ENCODE assay signal across 14 mouse cellular contexts in the genomic region with DNA sequence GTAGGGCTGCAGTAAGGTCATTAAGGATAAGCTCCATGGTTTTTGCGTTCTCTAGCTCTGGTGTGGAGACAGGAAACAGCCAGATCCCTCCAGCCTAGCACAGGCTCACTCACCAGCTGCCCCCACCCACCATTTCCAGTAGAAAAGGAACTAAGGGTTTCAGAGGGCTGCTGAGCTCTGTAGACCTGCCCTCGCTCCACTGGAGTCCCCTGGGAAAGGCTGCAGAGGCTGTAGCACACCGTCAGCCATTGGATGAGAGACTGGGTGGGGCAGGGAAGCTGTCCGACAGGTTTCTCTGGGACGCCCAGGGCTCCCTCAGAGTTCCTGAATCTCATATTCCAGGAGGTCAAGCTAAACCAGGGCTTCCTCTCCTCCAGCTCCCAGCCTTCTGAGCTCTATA. TPM values are rescaled to one million over a fixed set of nuclear protein-coding genes. Genes with fewer than 3 reads are reported as not detected.
A peak's percentile ranks its signal among the peaks of the same experiment; 100 is the strongest.
DNase-seq lines count a peak whose midpoint lies in the region; ATAC-seq lines count a peak whose summit lies in the region.
"Had no signal": no experiment of that assay in that cellular context is flagged by ENCODE, and none has a peak within 500 bp of the region (broad histone marks: within the 10 kb centered on the region; RNA-seq: fewer than 3 reads in every experiment).

No protein-coding gene starts in this region.

- no peak overlapping the region for H3K9ac ChIP-seq in hindbrain, embryonic 11.5 days (ENCODE audit: low read depth, low read length)
- no peak overlapping the region for H3K9ac ChIP-seq in heart, embryonic 16.5 days (ENCODE audit: low read length)
- no peak overlapping the region for H3K9ac ChIP-seq in stomach, embryonic 14.5 days (replicated peaks; ENCODE audit: low read depth, low read length)
- no peak overlapping the region for H3K9ac ChIP-seq in hindbrain, embryonic 12.5 days
- H3K9ac ChIP-seq: hindbrain, embryonic 15.5 days had no signal

- H3K4me1 ChIP-seq in hindbrain, embryonic 10.5 days (replicated peaks) = peaks cover 50% of the 10 kb centered on the region
- H3K4me1 ChIP-seq in hindbrain, embryonic 11.5 days (replicated peaks; ENCODE audit: control insufficient read depth, insufficient read depth, low read length) = 0 out of 2 replicates have a peak, but pooled peaks cover 2% of the 10 kb centered on the region
- peaks cover 52% of the 10 kb centered on the region for H3K4me1 ChIP-seq in heart, embryonic 16.5 days (ENCODE audit: control insufficient read depth, insufficient read depth, low read length)
- peaks cover 48% of the 10 kb centered on the region for H3K4me1 ChIP-seq in stomach, embryonic 14.5 days (ENCODE audit: control insufficient read depth, insufficient read depth, low read length)
- peaks cover 33% of the 10 kb centered on the region for H3K4me1 ChIP-seq in hindbrain, embryonic 12.5 days

- 51% methylated on average over 5 of the region's 5 CpGs for WGBS in hindbrain, embryonic 10.5 days
- 48% methylated on average over 5 of the region's 5 CpGs for WGBS in hindbrain, embryonic 11.5 days
- 55% methylated on average over 5 of the region's 5 CpGs for WGBS in heart, embryonic 16.5 days
- 50% methylated on average over 5 of the region's 5 CpGs for WGBS in stomach, embryonic 14.5 days
- WGBS in hindbrain, embryonic 12.5 days = 51% methylated on average over 5 of the region's 5 CpGs

- ATAC-seq in hindbrain, embryonic 11.5 days (ENCODE audit: low FRiP score) = no peak
- no peak for ATAC-seq in heart, embryonic 16.5 days (replicated peaks; ENCODE audit: extremely low read depth, insufficient read depth, low FRiP score)
- ATAC-seq in stomach, embryonic 14.5 days (ENCODE audit: insufficient number of reproducible peaks, insufficient read depth, low FRiP score, low read depth) = peak; percentile 82
- ATAC-seq in hindbrain, embryonic 12.5 days (ENCODE audit: low FRiP score) = no peak
- ATAC-seq: CD4-positive, CD25-positive, alpha-beta regulatory T cell, adult 4 months had no signal

- no peaks in the 10 kb centered on the region for H3K9me3 ChIP-seq in hindbrain, embryonic 10.5 days
- no peaks in the 10 kb centered on the region for H3K9me3 ChIP-seq in hindbrain, embryonic 11.5 days (ENCODE audit: control insufficient read depth, low read length)
- no peaks in the 10 kb centered on the region for H3K9me3 ChIP-seq in heart, embryonic 16.5 days (replicated peaks; ENCODE audit: control insufficient read depth, low read length)
- H3K9me3 ChIP-seq in stomach, embryonic 14.5 days (ENCODE audit: control insufficient read depth, low read depth, low read length) = no peaks in the 10 kb centered on the region
- H3K9me3 ChIP-seq in hindbrain, embryonic 12.5 days (replicated peaks) = no peaks in the 10 kb centered on the region
- H3K9me3 ChIP-seq: hindbrain, embryonic 15.5 days had no signal

- no peak for DNase-seq in hindbrain, embryonic 10.5 days (ENCODE audit: low spot score)
- DNase-seq in hindbrain, embryonic 11.5 days (ENCODE audit: low spot score) = no peak
- DNase-seq in kidney, postnatal 36 days = peak; percentile 65 to 82
- no peak for DNase-seq in left cerebral cortex, adult 9 months (ENCODE audit: low spot score in 2 of 2)
- DNase-seq in urinary bladder, postnatal 10 days (ENCODE audit: low spot score) = no peak
- DNase-seq: adrenal gland, postnatal 25 days; cerebellum, postnatal 25 days had no signal

- H3K36me3 ChIP-seq in hindbrain, embryonic 10.5 days = peaks cover 40% of the 10 kb centered on the region
- H3K36me3 ChIP-seq in hindbrain, embryonic 11.5 days (ENCODE audit: control insufficient read depth, insufficient read depth, low read length) = no peaks in the 10 kb centered on the region; the same call in 1 of the 2 replicates
- peaks cover 40% of the 10 kb centered on the region for H3K36me3 ChIP-seq in heart, embryonic 16.5 days (ENCODE audit: control insufficient read depth, insufficient read depth)
- peaks cover 32% of the 10 kb centered on the region for H3K36me3 ChIP-seq in stomach, embryonic 14.5 days (ENCODE audit: control insufficient read depth, insufficient read depth, low read length)
- H3K36me3 ChIP-seq in hindbrain, embryonic 12.5 days = peaks cover 24% of the 10 kb centered on the region

- H3K27ac ChIP-seq in hindbrain, embryonic 10.5 days = peak overlapping the region; percentile 19; the same call in 1 of the 2 replicates
- no peak overlapping the region for H3K27ac ChIP-seq in hindbrain, embryonic 11.5 days (ENCODE audit: low read depth, low read length)
- peak overlapping the region; percentile 94 for H3K27ac ChIP-seq in heart, embryonic 16.5 days (ENCODE audit: low read length)
- H3K27ac ChIP-seq in stomach, embryonic 14.5 days (ENCODE audit: low read length) = peak overlapping the region; percentile 90
- no peak overlapping the region for H3K27ac ChIP-seq in hindbrain, embryonic 12.5 days
- H3K27ac ChIP-seq: hindbrain, embryonic 15.5 days had no signal

- H3K27me3 ChIP-seq in hindbrain, embryonic 10.5 days (ENCODE audit: insufficient read depth, poor library complexity, severe bottlenecking) = no peaks in the 10 kb centered on the region
- H3K27me3 ChIP-seq in hindbrain, embryonic 11.5 days (ENCODE audit: control insufficient read depth, insufficient read depth, low read length) = no peaks in the 10 kb centered on the region
- H3K27me3 ChIP-seq in heart, embryonic 16.5 days (ENCODE audit: control insufficient read depth, insufficient read depth, low read length) = no peaks in the 10 kb centered on the region
- no peaks in the 10 kb centered on the region for H3K27me3 ChIP-seq in stomach, embryonic 14.5 days (ENCODE audit: control insufficient read depth, insufficient read depth, low read length)
- no peaks in the 10 kb centered on the region for H3K27me3 ChIP-seq in hindbrain, embryonic 12.5 days
- H3K27me3 ChIP-seq: hindbrain, embryonic 15.5 days had no signal

- no peak overlapping the region for H3K4me2 ChIP-seq in hindbrain, embryonic 11.5 days (replicated peaks; ENCODE audit: low read depth, low read length)
- no peak overlapping the region for H3K4me2 ChIP-seq in heart, embryonic 16.5 days (ENCODE audit: low read depth, low read length)
- 0 out of 2 replicates have a peak overlapping the region, but pooled peaks have one; percentile 6 for H3K4me2 ChIP-seq in stomach, embryonic 14.5 days (replicated peaks; ENCODE audit: low read depth, low read length)
- H3K4me2 ChIP-seq in hindbrain, embryonic 12.5 days (replicated peaks) = no peak overlapping the region
- H3K4me2 ChIP-seq: hindbrain, embryonic 15.5 days; midbrain, embryonic 11.5 days had no signal

- H3K4me3 ChIP-seq in hindbrain, embryonic 10.5 days = no peak overlapping the region
- H3K4me3 ChIP-seq in hindbrain, embryonic 11.5 days (ENCODE audit: low read depth, low read length) = no peak overlapping the region
- no peak overlapping the region for H3K4me3 ChIP-seq in heart, embryonic 16.5 days (ENCODE audit: low read length)
- no peak overlapping the region for H3K4me3 ChIP-seq in stomach, embryonic 14.5 days (ENCODE audit: low read depth, low read length)
- H3K4me3 ChIP-seq in hindbrain, embryonic 12.5 days = no peak overlapping the region
- H3K4me3 ChIP-seq: hindbrain, embryonic 15.5 days had no signal

RNA-seq across cellular contexts. Expression of gene Jup, which starts 11.0 kb away (rescaled TPM):
- 45.0 and 53.6 TPM in 2 replicates for polyA plus RNA-seq in hindbrain, embryonic 10.5 days (2016; fragmentation: Nextera tagmentation; extraction: Ambion mirVana)
- 26.7 and 30.7 TPM in 2 replicates for polyA plus RNA-seq in hindbrain, embryonic 11.5 days (2014; fragmentation: Nextera tagmentation; extraction: Ambion mirVana)
- polyA plus RNA-seq in heart, embryonic 16.5 days (2015; fragmentation: Nextera tagmentation; extraction: Ambion mirVana) = 140 and 155 TPM in 2 replicates
- 131 and 139 TPM in 2 replicates for polyA plus RNA-seq in stomach, embryonic 14.5 days (2014; fragmentation: Nextera tagmentation; extraction: Ambion mirVana)
- polyA plus RNA-seq in hindbrain, embryonic 12.5 days (2016; fragmentation: Nextera tagmentation; extraction: Ambion mirVana) = 64.0 and 64.6 TPM in 2 replicates

RNA-seq across cellular contexts. Expression of gene P3h4, which starts 28.1 kb away (rescaled TPM):
- polyA plus RNA-seq in hindbrain, embryonic 10.5 days (2016; fragmentation: Nextera tagmentation; extraction: Ambion mirVana) = 27.0 and 27.8 TPM in 2 replicates
- 19.6 and 22.9 TPM in 2 replicates for polyA plus RNA-seq in hindbrain, embryonic 11.5 days (2014; fragmentation: Nextera tagmentation; extraction: Ambion mirVana)
- polyA plus RNA-seq in heart, embryonic 16.5 days (2015; fragmentation: Nextera tagmentation; extraction: Ambion mirVana) = 50.8 and 52.6 TPM in 2 replicates
- 68.0 and 68.9 TPM in 2 replicates for polyA plus RNA-seq in stomach, embryonic 14.5 days (2014; fragmentation: Nextera tagmentation; extraction: Ambion mirVana)
- polyA plus RNA-seq in hindbrain, embryonic 12.5 days (2016; fragmentation: Nextera tagmentation; extraction: Ambion mirVana) = 34.3 and 35.9 TPM in 2 replicates
- polyA plus RNA-seq: CD4-positive, CD25-positive, alpha-beta regulatory T cell, adult 4 months had no signal

RNA-seq across cellular contexts. Expression of gene Fkbp10, which starts 28.9 kb away (rescaled TPM):
- 51.0 and 52.0 TPM in 2 replicates for polyA plus RNA-seq in hindbrain, embryonic 10.5 days (2016; fragmentation: Nextera tagmentation; extraction: Ambion mirVana)
- 38.7 and 46.1 TPM in 2 replicates for polyA plus RNA-seq in hindbrain, embryonic 11.5 days (2014; fragmentation: Nextera tagmentation; extraction: Ambion mirVana)
- 89.4 and 98.0 TPM in 2 replicates for polyA plus RNA-seq in heart, embryonic 16.5 days (2015; fragmentation: Nextera tagmentation; extraction: Ambion mirVana)
- 106 and 108 TPM in 2 replicates for polyA plus RNA-seq in stomach, embryonic 14.5 days (2014; fragmentation: Nextera tagmentation; extraction: Ambion mirVana)
- polyA plus RNA-seq in hindbrain, embryonic 12.5 days (2016; fragmentation: Nextera tagmentation; extraction: Ambion mirVana) = 72.5 and 75.6 TPM in 2 replicates
- polyA plus RNA-seq: CD4-positive, CD25-positive, alpha-beta regulatory T cell, adult 4 months had no signal

RNA-seq across cellular contexts. Expression of gene Hap1, which starts 30.7 kb away (rescaled TPM):
- 33.2 and 37.7 TPM in 2 replicates for polyA plus RNA-seq in hindbrain, embryonic 10.5 days (2016; fragmentation: Nextera tagmentation; extraction: Ambion mirVana)
- 12.0 and 12.8 TPM in 2 replicates for polyA plus RNA-seq in hindbrain, embryonic 11.5 days (2014; fragmentation: Nextera tagmentation; extraction: Ambion mirVana)
- 5.6 and 5.8 TPM in 2 replicates for polyA plus RNA-seq in heart, embryonic 16.5 days (2015; fragmentation: Nextera tagmentation; extraction: Ambion mirVana)
- polyA plus RNA-seq in stomach, embryonic 14.5 days (2014; fragmentation: Nextera tagmentation; extraction: Ambion mirVana) = 10.8 and 12.3 TPM in 2 replicates
- 53.7 and 58.0 TPM in 2 replicates for polyA plus RNA-seq in hindbrain, embryonic 12.5 days (2016; fragmentation: Nextera tagmentation; extraction: Ambion mirVana)

RNA-seq across cellular contexts. Expression of gene Gast, which starts 52.4 kb away (rescaled TPM):
- polyA plus RNA-seq in hindbrain, embryonic 10.5 days (2016; fragmentation: Nextera tagmentation; extraction: Ambion mirVana) = 0.90 TPM in 1 of 2 replicates, not detected in the other
- polyA plus RNA-seq in hindbrain, embryonic 11.5 days (2014; fragmentation: Nextera tagmentation; extraction: Ambion mirVana) = 1.1 TPM in 1 of 2 replicates, not detected in the other
- polyA plus RNA-seq in heart, embryonic 16.5 days (2015; fragmentation: Nextera tagmentation; extraction: Ambion mirVana) = not detected in 2 replicates
- 6.9 and 13.2 TPM in 2 replicates for polyA plus RNA-seq in stomach, embryonic 14.5 days (2014; fragmentation: Nextera tagmentation; extraction: Ambion mirVana)
- 0.89 TPM in 1 of 2 replicates, not detected in the other for polyA plus RNA-seq in hindbrain, embryonic 12.5 days (2016; fragmentation: Nextera tagmentation; extraction: Ambion mirVana)
- polyA plus RNA-seq: CD4-positive, CD25-positive, alpha-beta regulatory T cell, adult 4 months; frontal cortex, adult 2 months had no signal

Comparison
In these comparisons a context has a peak if more than half of its experiments do, and no peak if none do; other contexts are left out.
1. H3K27ac ChIP-seq: peak in hindbrain, embryonic 10.5 days (single experiment), heart, embryonic 16.5 days (single experiment) and stomach, embryonic 14.5 days (single experiment); none in hindbrain, embryonic 11.5 days (single experiment) and hindbrain, embryonic 12.5 days (single experiment).
2. DNase-seq: peak in kidney, postnatal 36 days (2 of 2); none in hindbrain, embryonic 10.5 days (single experiment), hindbrain, embryonic 11.5 days (single experiment), left cerebral cortex, adult 9 months (0 of 2) and urinary bladder, postnatal 10 days (single experiment).